Mouse (Mus musculus) heart, postnatal 0 days (tissue): Measurements from ENCODE around the gene Hpd. TPM values are rescaled to one million over a fixed set of nuclear protein-coding genes. Genes with fewer than 3 reads are reported as not detected.
"Not testable (repeated sequence)": the region's sequence is repeated elsewhere in the genome, so short reads cannot be mapped to it uniquely, and the experiment has no call there.

Experiments used
- ATAC-seq: fragments of 200-750 bp; cut with Nextera tagmentation; 2 replicates; pipeline ENCODE4 v1.8.0; 2017; ENCODE audit warnings: low read depth, moderate number of reproducible peaks, moderate library complexity; ENCODE audit not compliant: insufficient read depth
- DNase-seq: peaks from one replicate; pipeline ENCODE4 v3.0.0-alpha.2; 2016; ENCODE audit warnings: low spot score
- H3K27ac ChIP-seq: fragments of 300-500 bp; sonication (generic); 2 replicates; pipeline ENCODE4 v1.5.1; 2014; ENCODE audit warnings: low read depth, mild to moderate bottlenecking
- H3K27me3 ChIP-seq: fragments of 300-500 bp; sonication (generic); 2 replicates; pipeline ENCODE4 v1.6.1; 2014; ENCODE audit warnings: low read length, mixed read lengths; ENCODE audit not compliant: control insufficient read depth, insufficient read depth
- H3K36me3 ChIP-seq: fragments of 300-500 bp; sonication (generic); replicated peaks from 2 replicates; pipeline ENCODE4 v1.6.1; 2014; ENCODE audit warnings: low read length, mixed read lengths; ENCODE audit not compliant: control insufficient read depth, insufficient read depth
- H3K4me1 ChIP-seq: fragments of 300-500 bp; sonication (generic); 2 replicates; pipeline ENCODE4 v1.6.1; 2014; ENCODE audit warnings: antibody characterized with exemption; ENCODE audit not compliant: control insufficient read depth, insufficient read depth
- H3K4me2 ChIP-seq: fragments of 300-500 bp; sonication (generic); 2 replicates; pipeline ENCODE4 v1.6.1; 2014; ENCODE audit warnings: low read depth, mild to moderate bottlenecking, low read length, moderate library complexity
- H3K4me3 ChIP-seq: fragments of 300-500 bp; sonication (generic); 2 replicates; pipeline ENCODE4 v1.5.1; 2014; ENCODE audit warnings: low read depth, low read length
- H3K9ac ChIP-seq: fragments of 300-500 bp; sonication (generic); replicated peaks from 2 replicates; pipeline ENCODE4 v1.6.1; 2014; ENCODE audit warnings: low read depth, low read length, mixed read lengths
- H3K9me3 ChIP-seq: fragments of 300-500 bp; sonication (generic); replicated peaks from 2 replicates; pipeline ENCODE4 v1.6.1; 2016; ENCODE audit warnings: low read length; ENCODE audit not compliant: control insufficient read depth
- CTCF ChIP-seq: IDR thresholded peaks from 2 replicates; pipeline ENCODE4 v1.5.1; 2016; ENCODE audit warnings: antibody characterized with exemption, control low read depth, low read depth
- EP300 ChIP-seq: IDR thresholded peaks from 2 replicates; pipeline ENCODE4 v1.6.1; 2016; ENCODE audit warnings: antibody characterized with exemption, low read depth
- WGBS: fragments of 180-500 bp; shearing (Covaris S2); extraction: QIAGEN DNeasy Blood & Tissue Kit; methylation state at CpG from one replicate; pipeline ENCODE4 v1.1.7; 2014; 5-methylcytosine and 5-hydroxymethylcytosine counted together
- polyA plus RNA-seq: library from polyadenylated mRNA; unstranded; fragments of >200 nt; fragmentation: Nextera tagmentation; extraction: Ambion mirVana; gene quantifications from 2 replicates; pipeline ENCODE4 v1.2.1, GENCODE M21; 2015
- total RNA-seq: library from RNA; depleted of rRNA; stranded (reverse); fragments of >200 nt; gene quantifications from 2 replicates; pipeline ENCODE4 v1.2.3, GENCODE M21; 2014; ENCODE audit warnings: low replicate concordance

Hpd gene
- total and polyA plus RNA-seq, 2 experiments from 2014 or later = 0.92 TPM; not detected in 1

DNA sequence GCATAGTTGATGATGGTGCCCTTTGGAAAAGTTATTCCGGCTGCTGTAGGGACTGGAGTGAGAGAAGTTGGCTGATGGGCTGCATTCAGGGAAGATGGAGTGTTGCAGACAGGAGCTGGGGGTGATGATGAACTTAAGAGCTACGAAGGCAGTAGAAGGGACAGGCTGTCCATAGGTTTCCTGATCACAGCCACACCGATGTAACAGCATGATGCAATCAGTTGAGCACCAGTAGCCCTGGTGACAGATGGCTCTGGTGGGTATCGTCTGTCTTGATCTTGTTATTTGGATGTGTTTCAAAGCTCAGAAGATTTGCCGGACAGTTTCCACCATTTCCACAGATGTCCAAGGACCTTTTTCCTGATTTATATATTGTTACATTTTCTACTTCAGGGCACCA, 19.5 kb upstream of the Hpd start:
- Histone ChIP-seq H3K36me3 (no peaks in the 10 kb centered on the region), H3K4me3 (no peak overlapping the region), H3K4me2 (no peak overlapping the region), H3K27me3 (no peaks in the 10 kb centered on the region), H3K4me1 (no peaks in the 10 kb centered on the region), H3K9ac (no peak overlapping the region), H3K27ac (no peak overlapping the region), H3K9me3 (no peaks in the 10 kb centered on the region)
- TF ChIP-seq EP300 = no peak
- no peak for TF ChIP-seq CTCF
- no peak for ATAC-seq
- WGBS = 59% methylated on average over 5 of the region's 5 CpGs
- DNase-seq = no peak

DNA sequence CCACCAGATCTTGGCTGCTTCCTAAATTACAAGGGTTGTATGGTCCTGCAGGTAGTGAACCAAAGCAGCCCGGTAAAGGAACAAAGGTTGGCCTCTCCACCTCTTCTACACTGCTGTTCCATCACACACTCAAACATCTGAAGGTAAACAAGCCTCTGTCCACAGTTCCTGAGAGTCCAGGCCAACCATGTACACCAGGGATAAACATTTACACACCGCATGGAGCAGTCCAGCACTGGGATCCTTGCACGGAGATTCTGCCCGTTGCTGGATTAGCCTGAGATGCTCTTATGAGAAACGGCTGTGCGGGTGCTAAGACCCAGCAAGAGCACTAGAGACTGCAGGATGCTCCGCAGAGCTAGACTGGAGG, 19.0 kb upstream of the Hpd start:
- no peaks in the 10 kb centered on the region for H3K27me3 ChIP-seq
- no peaks in the 10 kb centered on the region for H3K36me3 ChIP-seq
- no peak overlapping the region for H3K4me3 ChIP-seq
- no peaks in the 10 kb centered on the region for H3K4me1 ChIP-seq
- H3K9me3 ChIP-seq = no peaks in the 10 kb centered on the region
- DNase-seq (no peak), ATAC-seq (no peak)
- H3K4me2 ChIP-seq = no peak overlapping the region
- 75% methylated on average over 7 of the region's 7 CpGs for WGBS
- TF ChIP-seq CTCF = no peak
- no peak for TF ChIP-seq EP300
- H3K9ac ChIP-seq = no peak overlapping the region
- no peak overlapping the region for H3K27ac ChIP-seq

DNA sequence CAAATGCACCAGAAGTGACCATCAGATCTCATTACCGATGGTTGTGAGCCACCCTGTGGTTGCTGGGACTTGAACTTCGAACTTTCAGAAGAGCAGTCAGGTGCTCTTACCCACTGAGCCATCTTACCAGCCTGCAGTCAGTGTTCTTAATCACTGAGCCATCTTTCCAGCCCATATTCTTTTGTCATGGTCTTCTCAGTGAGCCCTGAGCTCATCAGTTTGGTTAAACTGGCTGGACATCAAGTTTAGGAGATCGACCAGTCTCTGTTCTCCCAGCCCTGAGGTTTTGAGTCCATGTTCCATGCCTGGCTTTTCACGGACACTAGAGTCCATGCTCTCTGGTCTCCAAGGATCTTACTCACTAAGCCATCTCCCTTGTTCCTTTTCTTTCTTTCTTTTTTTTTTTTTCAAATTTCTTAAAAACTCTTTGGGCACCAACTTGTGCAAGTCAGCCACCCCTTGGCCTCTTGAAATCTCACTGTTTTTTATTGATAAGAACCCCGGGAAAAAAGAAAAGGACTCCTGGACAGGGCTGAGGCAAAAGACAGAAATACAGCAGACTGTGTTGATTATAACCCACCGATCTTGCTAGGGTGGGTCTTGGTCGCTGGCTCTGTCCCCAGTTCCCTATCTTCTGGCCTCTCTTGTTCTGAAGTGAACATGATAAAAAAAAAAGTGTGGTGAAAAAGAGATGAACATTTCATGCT, 18.4 kb upstream of the Hpd start:
- H3K27ac ChIP-seq, ATAC-seq, H3K36me3 ChIP-seq, H3K9me3 ChIP-seq, H3K4me1 ChIP-seq, H3K9ac ChIP-seq, H3K4me2 ChIP-seq, DNase-seq, H3K4me3 ChIP-seq, H3K27me3 ChIP-seq: not testable (repeated sequence)
- 75% methylated on average over 5 of the region's 7 CpGs for WGBS

DNA sequence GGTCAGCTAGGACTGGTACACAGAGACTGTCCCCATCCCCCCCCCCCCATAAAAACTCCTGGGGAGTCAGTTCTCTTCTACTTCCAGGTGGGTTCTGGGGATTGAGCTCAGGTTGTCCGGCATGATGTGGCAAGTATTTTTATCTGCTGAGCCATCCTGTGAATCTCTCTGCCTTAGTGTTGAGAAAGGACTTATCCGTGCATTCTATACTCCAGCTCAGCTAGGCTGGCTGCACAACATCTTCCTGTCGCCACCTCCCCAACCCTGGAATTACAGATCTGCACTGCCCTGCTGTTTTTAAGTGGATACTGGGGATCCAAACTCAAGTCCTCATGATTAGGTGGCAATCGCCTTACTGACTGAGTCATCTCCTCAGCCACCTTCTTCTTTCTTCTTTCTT, 16.0 kb upstream of the Hpd start:
- H3K4me2 ChIP-seq = no peak overlapping the region
- H3K27ac ChIP-seq = no peak overlapping the region
- 44% methylated on average over 4 of the region's 4 CpGs for WGBS
- H3K27me3 ChIP-seq = no peaks in the 10 kb centered on the region
- H3K36me3 ChIP-seq = no peaks in the 10 kb centered on the region
- no peak overlapping the region for H3K9ac ChIP-seq
- no peak for ATAC-seq
- TF ChIP-seq CTCF = no peak
- TF ChIP-seq EP300 = no peak
- no peaks in the 10 kb centered on the region for H3K4me1 ChIP-seq
- DNase-seq = no peak
- no peak overlapping the region for H3K4me3 ChIP-seq
- H3K9me3 ChIP-seq = no peaks in the 10 kb centered on the region

DNA sequence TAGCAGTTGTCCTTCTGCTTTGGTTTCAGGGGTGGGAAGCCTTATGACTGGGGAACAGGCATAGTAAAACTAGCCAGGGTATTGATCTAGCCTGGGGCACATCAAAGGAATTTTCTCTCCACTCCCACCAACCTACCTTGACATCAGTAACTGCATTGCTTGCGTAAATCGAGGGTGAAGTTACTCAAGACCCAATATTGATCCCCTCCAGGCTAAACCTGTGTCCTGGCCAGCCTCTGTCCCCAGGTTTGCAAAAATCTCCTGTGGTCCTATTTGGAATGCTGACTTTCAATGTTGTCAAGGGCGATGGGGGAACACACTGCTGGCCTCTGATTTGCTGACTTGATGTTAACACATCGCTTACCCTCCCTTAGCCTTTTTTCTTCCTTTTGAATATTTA, 14.2 kb upstream of the Hpd start:
- Histone ChIP-seq H3K27me3 (no peaks in the 10 kb centered on the region), H3K4me1 (no peaks in the 10 kb centered on the region), H3K4me2 (no peak overlapping the region), H3K36me3 (no peaks in the 10 kb centered on the region), H3K4me3 (no peak overlapping the region), H3K9ac (no peak overlapping the region), H3K27ac (no peak overlapping the region), H3K9me3 (no peaks in the 10 kb centered on the region)
- TF ChIP-seq EP300 = no peak
- no peak for TF ChIP-seq CTCF
- DNase-seq (no peak), ATAC-seq (no peak)
- WGBS = 76% methylated on average over 4 of the region's 4 CpGs

DNA sequence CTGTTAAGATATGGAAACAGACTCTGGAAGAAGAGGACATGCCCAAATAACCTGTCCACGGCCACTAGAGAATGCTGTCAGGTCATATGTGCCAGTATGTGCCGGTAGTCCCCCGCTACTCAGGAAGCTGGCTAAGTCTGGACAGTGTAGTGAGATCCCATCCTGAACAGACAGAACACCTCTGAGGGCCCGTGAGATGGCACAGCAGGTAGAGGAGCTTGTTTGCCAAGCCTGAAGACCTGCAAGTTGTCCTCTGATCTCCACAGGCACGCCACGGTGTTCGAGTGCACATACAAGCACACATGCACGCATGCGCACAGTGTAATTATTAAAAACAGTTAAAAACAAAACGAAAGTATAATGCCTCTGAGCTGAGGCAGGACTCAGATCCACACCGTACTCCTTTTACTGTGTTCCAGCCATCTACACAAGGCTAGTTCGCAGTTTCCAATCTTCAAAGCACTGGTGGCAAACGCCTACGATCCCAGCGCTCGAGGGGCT, 13.0 kb upstream of the Hpd start:
- Histone ChIP-seq H3K27ac (no peak overlapping the region), H3K4me2 (no peak overlapping the region), H3K9ac (no peak overlapping the region), H3K9me3 (no peaks in the 10 kb centered on the region; the same call in 1 of the 2 replicates), H3K27me3 (no peaks in the 10 kb centered on the region), H3K36me3 (no peaks in the 10 kb centered on the region), H3K4me3 (no peak overlapping the region), H3K4me1 (no peaks in the 10 kb centered on the region)
- ATAC-seq (no peak), DNase-seq (no peak)
- TF ChIP-seq CTCF (no peak), EP300 (no peak)
- 84% methylated on average over 16 of the region's 16 CpGs for WGBS
